Mouse (Mus musculus) kidney, embryonic 14.5 days (tissue): Measurements from ENCODE around the gene Atp2a1. TPM values are rescaled to one million over a fixed set of nuclear protein-coding genes. Genes with fewer than 3 reads are reported as not detected.

Experiments
- ATAC-seq: fragments of 200-750 bp; cut with Nextera tagmentation; 2 replicates; pipeline ENCODE4 v1.8.0; 2017; ENCODE audit warnings: moderate number of reproducible peaks, mild to moderate bottlenecking, moderate TSS enrichment, moderate library complexity; ENCODE audit not compliant: low FRiP score, low TSS enrichment
- H3K27ac ChIP-seq: fragments of 300-500 bp; sonication (generic); 2 replicates; pipeline ENCODE4 v1.5.1; 2014; ENCODE audit warnings: low read depth, mild to moderate bottlenecking, low read length, moderate library complexity, mixed read lengths
- H3K27me3 ChIP-seq: fragments of 300-500 bp; sonication (generic); 2 replicates; pipeline ENCODE4 v1.6.1; 2014; ENCODE audit warnings: mild to moderate bottlenecking, low read length; ENCODE audit not compliant: control insufficient read depth, insufficient read depth
- H3K36me3 ChIP-seq: fragments of 300-500 bp; sonication (generic); 2 replicates; pipeline ENCODE4 v1.6.1; 2014; ENCODE audit warnings: low read length, mixed read lengths; ENCODE audit not compliant: control insufficient read depth, insufficient read depth
- H3K4me1 ChIP-seq: fragments of 300-500 bp; sonication (generic); 2 replicates; pipeline ENCODE4 v1.6.1; 2014; ENCODE audit warnings: low read length, mixed read lengths; ENCODE audit not compliant: control insufficient read depth, insufficient read depth
- H3K4me2 ChIP-seq: fragments of 300-500 bp; sonication (generic); replicated peaks from 2 replicates; pipeline ENCODE4 v1.6.1; 2014; ENCODE audit warnings: low read depth, mild to moderate bottlenecking, low read length
- H3K4me3 ChIP-seq: fragments of 300-500 bp; sonication (generic); 2 replicates; pipeline ENCODE4 v1.5.1; 2014; ENCODE audit warnings: mild to moderate bottlenecking, low read length
- H3K9ac ChIP-seq: fragments of 300-500 bp; sonication (generic); 2 replicates; pipeline ENCODE4 v1.6.1; 2014; ENCODE audit warnings: low read depth, mild to moderate bottlenecking, low read length, moderate library complexity
- H3K9me3 ChIP-seq: fragments of 300-500 bp; sonication (generic); 2 replicates; pipeline ENCODE4 v1.6.1; 2016; ENCODE audit warnings: low read length; ENCODE audit not compliant: control insufficient read depth
- WGBS: fragments of 180-500 bp; shearing (Covaris S2); extraction: QIAGEN DNeasy Blood & Tissue Kit; methylation state at CpG from one replicate; pipeline ENCODE4 v1.1.7; 2014; 5-methylcytosine and 5-hydroxymethylcytosine counted together
- polyA plus RNA-seq: library from polyadenylated mRNA; unstranded; fragments of >200 nt; fragmentation: Nextera tagmentation; extraction: Ambion mirVana; gene quantifications from 2 replicates; pipeline ENCODE4 v1.2.1, GENCODE M21; 2014

Gene Atp2a1
- polyA plus RNA-seq, 1 experiment from 2014 or later, result 1.6 TPM

- Histone ChIP-seq H3K4me2 (no peak overlapping the region), H3K9ac (no peak overlapping the region), H3K4me1 (peaks cover 3% of the 10 kb centered on the region; the same call in 1 of the 2 replicates), H3K27ac (no peak overlapping the region), H3K4me3 (no peak overlapping the region), H3K9me3 (no peaks in the 10 kb centered on the region), H3K36me3 (peaks cover 67% of the 10 kb centered on the region), H3K27me3 (no peaks in the 10 kb centered on the region)
- WGBS, result 91% methylated on average over 18 of the region's 18 CpGs
- no peak for ATAC-seq
Measured at GRCm38 (mm10) chr7:126467834-126468627, 5.1 kb upstream of the Atp2a1 start.

GRCm38 (mm10) chr7:126467271-126467670 lies 4.4 kb upstream of the Atp2a1 start:
- no peaks in the 10 kb centered on the region for H3K9me3 ChIP-seq
- no peak overlapping the region for H3K4me2 ChIP-seq
- no peak overlapping the region for H3K27ac ChIP-seq
- H3K4me1 ChIP-seq, result peaks cover 4% of the 10 kb centered on the region; the same call in 1 of the 2 replicates
- H3K4me3 ChIP-seq, result no peak overlapping the region
- H3K27me3 ChIP-seq, result no peaks in the 10 kb centered on the region
- H3K36me3 ChIP-seq, result peaks cover 59% of the 10 kb centered on the region
- no peak overlapping the region for H3K9ac ChIP-seq
- ATAC-seq, result no peak
- WGBS, result 74% methylated on average over 5 of the region's 5 CpGs

GRCm38 (mm10) chr7:126466707-126467106 lies 3.8 kb upstream of the Atp2a1 start:
- H3K4me1 ChIP-seq, result peaks cover 8% of the 10 kb centered on the region
- H3K4me3 ChIP-seq, result no peak overlapping the region
- H3K4me2 ChIP-seq, result no peak overlapping the region
- no peaks in the 10 kb centered on the region for H3K27me3 ChIP-seq
- H3K27ac ChIP-seq, result no peak overlapping the region
- no peaks in the 10 kb centered on the region for H3K9me3 ChIP-seq
- 91% methylated on average over 5 of the region's 5 CpGs for WGBS
- no peak overlapping the region for H3K9ac ChIP-seq
- ATAC-seq, result no peak
- H3K36me3 ChIP-seq, result peaks cover 54% of the 10 kb centered on the region

- Histone ChIP-seq H3K9me3 (no peaks in the 10 kb centered on the region), H3K27ac (no peak overlapping the region), H3K27me3 (no peaks in the 10 kb centered on the region), H3K9ac (no peak overlapping the region), H3K4me3 (no peak overlapping the region), H3K36me3 (peaks cover 48% of the 10 kb centered on the region), H3K4me2 (no peak overlapping the region), H3K4me1 (peaks cover 8% of the 10 kb centered on the region)
- WGBS, result 71% methylated on average over 9 of the region's 9 CpGs
- ATAC-seq, result no peak
Measured at GRCm38 (mm10) chr7:126466116-126466515, 3.2 kb upstream of the Atp2a1 start.

- 38% methylated on average over 7 of the region's 7 CpGs for WGBS
- H3K9ac ChIP-seq, result no peak overlapping the region
- H3K9me3 ChIP-seq, result no peaks in the 10 kb centered on the region
- H3K4me1 ChIP-seq, result peaks cover 8% of the 10 kb centered on the region
- peaks cover 43% of the 10 kb centered on the region for H3K36me3 ChIP-seq
- no peak overlapping the region for H3K4me3 ChIP-seq
- H3K27me3 ChIP-seq, result no peaks in the 10 kb centered on the region
- ATAC-seq, result no peak
- no peak overlapping the region for H3K4me2 ChIP-seq
- no peak overlapping the region for H3K27ac ChIP-seq
Measured at GRCm38 (mm10) chr7:126465246-126466030, 2.5 kb upstream of the Atp2a1 start.

GRCm38 (mm10) chr7:126464836-126465235 lies 1.9 kb upstream of the Atp2a1 start:
- Histone ChIP-seq H3K9me3 (no peaks in the 10 kb centered on the region), H3K4me3 (no peak overlapping the region), H3K9ac (no peak overlapping the region), H3K27me3 (no peaks in the 10 kb centered on the region), H3K4me2 (no peak overlapping the region), H3K36me3 (peaks cover 37% of the 10 kb centered on the region), H3K4me1 (peaks cover 8% of the 10 kb centered on the region), H3K27ac (no peak overlapping the region)
- no peak for ATAC-seq
- 30% methylated on average over 5 of the region's 5 CpGs for WGBS

GRCm38 (mm10) chr7:126464121-126464520 lies 1.2 kb upstream of the Atp2a1 start:
- no peak overlapping the region for H3K27ac ChIP-seq
- peaks cover 10% of the 10 kb centered on the region for H3K4me1 ChIP-seq
- ATAC-seq, result no peak
- H3K27me3 ChIP-seq, result no peaks in the 10 kb centered on the region
- no peak overlapping the region for H3K4me3 ChIP-seq
- H3K36me3 ChIP-seq, result peaks cover 30% of the 10 kb centered on the region
- 57% methylated on average over 4 of the region's 4 CpGs for WGBS
- no peaks in the 10 kb centered on the region for H3K9me3 ChIP-seq
- 0 out of 2 replicates have a peak overlapping the region, but pooled peaks have one; percentile 12 for H3K9ac ChIP-seq
- no peak overlapping the region for H3K4me2 ChIP-seq

- 0 out of 2 replicates have a peak overlapping the region, but pooled peaks have one; percentile 12 for H3K9ac ChIP-seq
- no peak overlapping the region for H3K27ac ChIP-seq
Measured at GRCm38 (mm10) chr7:126463547-126463946, 639 bp upstream of the Atp2a1 start.

GRCm38 (mm10) chr7:126461626-126462025 lies 1.3 kb downstream of the Atp2a1 start:
- no peak overlapping the region for H3K4me3 ChIP-seq
- H3K4me2 ChIP-seq, result no peak overlapping the region
- H3K4me1 ChIP-seq, result peaks cover 19% of the 10 kb centered on the region
- no peaks in the 10 kb centered on the region for H3K9me3 ChIP-seq
- H3K27me3 ChIP-seq, result no peaks in the 10 kb centered on the region
- no peak for ATAC-seq
- H3K27ac ChIP-seq, result peak overlapping the region; percentile 59; the same call in 1 of the 2 replicates
- peaks cover 5% of the 10 kb centered on the region; the same call in 1 of the 2 replicates for H3K36me3 ChIP-seq
- WGBS, result 49% methylated on average over 3 of the region's 3 CpGs
- no peak overlapping the region for H3K9ac ChIP-seq

More at GRCm38 (mm10) chr7:126463547-126463946, 639 bp upstream of the Atp2a1 start:
- no peak overlapping the region; the same call in 1 of the 2 replicates for H3K4me2 ChIP-seq
- H3K9me3 ChIP-seq, result no peaks in the 10 kb centered on the region
- H3K36me3 ChIP-seq, result peaks cover 24% of the 10 kb centered on the region
- peaks cover 15% of the 10 kb centered on the region for H3K4me1 ChIP-seq
- H3K27me3 ChIP-seq, result no peaks in the 10 kb centered on the region
- H3K4me3 ChIP-seq, result no peak overlapping the region
- WGBS, result 50% methylated on average over 4 of the region's 4 CpGs
- ATAC-seq, result no peak
